Mouse (Mus musculus): ENCODE data around the gene Kif3a.

Kif3a gene

GRCm38 (mm10) chr11:53567224-53568014 is at the start of gene Kif3a:
Gene Kif3a (plus strand): TSS chr11:53567379.
- peak; percentile 86 for DNase-seq (ENCODE audit: low read depth, low spot score)

GRCm38 (mm10) chr11:53518759-53519158 is 48.4 kb upstream of the Kif3a start:
- no peak for DNase-seq (ENCODE audit: low read depth, low spot score)

GRCm38 (mm10) chr11:53519207-53520121 is 47.7 kb upstream of the Kif3a start, which contains the start of gene Sept8:
Gene Sept8 (plus strand): TSS chr11:53519257.
- DNase-seq (ENCODE audit: low read depth, low spot score) = no peak

GRCm38 (mm10) chr11:53520122-53520978 is 46.8 kb upstream of the Kif3a start:
- peak; percentile 94 for DNase-seq (ENCODE audit: low read depth, low spot score)

GRCm38 (mm10) chr11:53521120-53521820 is 45.9 kb upstream of the Kif3a start:
- no peak for DNase-seq (ENCODE audit: low read depth, low spot score)

- DNase-seq (ENCODE audit: low read depth, low spot score) = no peak
Measured at GRCm38 (mm10) chr11:53521821-53522131, 45.4 kb upstream of the Kif3a start.

- DNase-seq (ENCODE audit: low read depth, low spot score) = no peak
Measured at GRCm38 (mm10) chr11:53522362-53522761, 44.8 kb upstream of the Kif3a start.

GRCm38 (mm10) chr11:53522930-53523329 is 44.2 kb upstream of the Kif3a start:
- DNase-seq (ENCODE audit: low read depth, low spot score) = peak; percentile 80

GRCm38 (mm10) chr11:53523545-53524405 is 43.4 kb upstream of the Kif3a start:
- no peak for DNase-seq (ENCODE audit: low read depth, low spot score)

- DNase-seq (ENCODE audit: low read depth, low spot score) = no peak
Measured at GRCm38 (mm10) chr11:53524905-53525304, 42.3 kb upstream of the Kif3a start.

GRCm38 (mm10) chr11:53525461-53525860 is 41.7 kb upstream of the Kif3a start:
- no peak for DNase-seq (ENCODE audit: low read depth, low spot score)

GRCm38 (mm10) chr11:53528397-53529252 is 38.6 kb upstream of the Kif3a start:
- DNase-seq (ENCODE audit: low read depth, low spot score) = no peak

- no peak for DNase-seq (ENCODE audit: low read depth, low spot score)
Measured at GRCm38 (mm10) chr11:53529253-53529557, 38.0 kb upstream of the Kif3a start.

- no peak for DNase-seq (ENCODE audit: low read depth, low spot score)
Measured at GRCm38 (mm10) chr11:53530001-53530400, 37.2 kb upstream of the Kif3a start.

- DNase-seq (ENCODE audit: low read depth, low spot score) = no peak
Measured at GRCm38 (mm10) chr11:53531578-53532230, 35.5 kb upstream of the Kif3a start.

GRCm38 (mm10) chr11:53532231-53532620 is 35.0 kb upstream of the Kif3a start:
- DNase-seq (ENCODE audit: low read depth, low spot score) = no peak

GRCm38 (mm10) chr11:53539002-53539491 is 28.1 kb upstream of the Kif3a start:
- DNase-seq (ENCODE audit: low read depth, low spot score) = no peak

- no peak for DNase-seq (ENCODE audit: low read depth, low spot score)
Measured at GRCm38 (mm10) chr11:53540394-53540793, 26.8 kb upstream of the Kif3a start.

GRCm38 (mm10) chr11:53541222-53541621 is 26.0 kb upstream of the Kif3a start:
- no peak for DNase-seq (ENCODE audit: low read depth, low spot score)

All from telencephalon, adult 2 months (tissue).